Mouse (Mus musculus) gastrocnemius, postnatal 4 days (tissue): ENCODE measurements around the gene Slc35e3. TPM values are rescaled to one million over a fixed set of nuclear protein-coding genes. Genes with fewer than 3 reads are reported as not detected.
"Not testable (repeated sequence)": the region's sequence is repeated elsewhere in the genome, so short reads cannot be mapped to it uniquely, and the experiment has no call there.

Source experiments
- DNase-seq, 2 experiments: peaks; one replicate each; pipeline ENCODE4 v3.0.0; 2021 to 2022; ENCODE audit warnings: low spot score in 2 of 2, mixed read lengths in 2 of 2
- total RNA-seq, 2 experiments: library from RNA; stranded (reverse); gene quantifications; 2 replicates each; pipeline ENCODE4 v1.2.3; 2021

The Slc35e3 gene
- total RNA-seq, 2 experiments from 2014 or later = 10.3 to 13.2 TPM

GRCm38 (mm10) chr10:117762966-117763365, 16.8 kb upstream of the Slc35e3 start:
- no peak for DNase-seq

GRCm38 (mm10) chr10:117762281-117762830, 16.2 kb upstream of the Slc35e3 start:
- DNase-seq = no peak

GRCm38 (mm10) chr10:117761551-117761950, 15.4 kb upstream of the Slc35e3 start:
- DNase-seq = no peak

GRCm38 (mm10) chr10:117760831-117761335, 14.7 kb upstream of the Slc35e3 start:
- DNase-seq = no peak

GRCm38 (mm10) chr10:117759844-117760630, 13.9 kb upstream of the Slc35e3 start:
- no peak for DNase-seq

GRCm38 (mm10) chr10:117758749-117759727, 12.9 kb upstream of the Slc35e3 start:
- DNase-seq = no peak

GRCm38 (mm10) chr10:117758344-117758743, 12.2 kb upstream of the Slc35e3 start:
- DNase-seq = not testable (repeated sequence)

GRCm38 (mm10) chr10:117757796-117758342, 11.7 kb upstream of the Slc35e3 start:
- DNase-seq = no peak

GRCm38 (mm10) chr10:117757259-117757658, 11.1 kb upstream of the Slc35e3 start:
- DNase-seq = no peak

- no peak for DNase-seq
Observed at GRCm38 (mm10) chr10:117756784-117757183, 10.6 kb upstream of the Slc35e3 start.

- DNase-seq = no peak
Observed at GRCm38 (mm10) chr10:117755799-117756467, 9.8 kb upstream of the Slc35e3 start.

GRCm38 (mm10) chr10:117755086-117755798, 9.1 kb upstream of the Slc35e3 start:
- DNase-seq = no peak

- DNase-seq = no peak
Observed at GRCm38 (mm10) chr10:117754609-117754940, 8.4 kb upstream of the Slc35e3 start.

GRCm38 (mm10) chr10:117753711-117754608, 7.8 kb upstream of the Slc35e3 start:
- no peak for DNase-seq

- DNase-seq = no peak
Observed at GRCm38 (mm10) chr10:117752851-117753647, 6.9 kb upstream of the Slc35e3 start.

- DNase-seq = no peak
Observed at GRCm38 (mm10) chr10:117752304-117752821, 6.2 kb upstream of the Slc35e3 start.

GRCm38 (mm10) chr10:117751744-117752143, 5.6 kb upstream of the Slc35e3 start:
- DNase-seq = no peak

- no peak for DNase-seq
Observed at GRCm38 (mm10) chr10:117751282-117751610, 5.1 kb upstream of the Slc35e3 start.
